Mouse (Mus musculus) hindbrain, embryonic 11.5 days (tissue): ENCODE measurements around the gene Gm20388. TPM values are rescaled to one million over a fixed set of nuclear protein-coding genes. Genes with fewer than 3 reads are reported as not detected.

Experiments
- ATAC-seq: fragments of 200-750 bp; cut with Nextera tagmentation; 2 replicates; pipeline ENCODE4 v1.8.0; 2017; ENCODE audit warnings: mild to moderate bottlenecking, moderate TSS enrichment, moderate library complexity; ENCODE audit not compliant: low FRiP score
- DNase-seq: peaks from one replicate; pipeline ENCODE4 v3.0.0-alpha.2; 2015; ENCODE audit warnings: low spot score
- H3K27ac ChIP-seq: fragments of 300-500 bp; sonication (generic); 2 replicates; pipeline ENCODE4 v1.5.1; 2014; ENCODE audit warnings: mild to moderate bottlenecking, low read depth, low read length
- H3K27me3 ChIP-seq: fragments of 300-500 bp; sonication (generic); 2 replicates; pipeline ENCODE4 v1.6.1; 2014; ENCODE audit warnings: mild to moderate bottlenecking, low read length, moderate library complexity, mixed read lengths; ENCODE audit not compliant: control insufficient read depth, insufficient read depth
- H3K36me3 ChIP-seq: fragments of 300-500 bp; sonication (generic); 2 replicates; pipeline ENCODE4 v1.6.1; 2014; ENCODE audit warnings: mild to moderate bottlenecking, low read length, moderate library complexity, mixed read lengths; ENCODE audit not compliant: control insufficient read depth, insufficient read depth
- H3K4me1 ChIP-seq: fragments of 300-500 bp; sonication (generic); replicated peaks from 2 replicates; pipeline ENCODE4 v1.6.1; 2014; ENCODE audit warnings: low read length, mixed read lengths; ENCODE audit not compliant: control insufficient read depth, insufficient read depth
- H3K4me2 ChIP-seq: fragments of 300-500 bp; sonication (generic); replicated peaks from 2 replicates; pipeline ENCODE4 v1.6.1; 2014; ENCODE audit warnings: mild to moderate bottlenecking, low read depth, low read length
- H3K4me3 ChIP-seq: fragments of 300-500 bp; sonication (generic); 2 replicates; pipeline ENCODE4 v1.5.1; 2014; ENCODE audit warnings: low read depth, low read length
- H3K9ac ChIP-seq: fragments of 300-500 bp; sonication (generic); 2 replicates; pipeline ENCODE4 v1.6.1; 2014; ENCODE audit warnings: low read depth, low read length
- H3K9me3 ChIP-seq: fragments of 300-500 bp; sonication (generic); 2 replicates; pipeline ENCODE4 v1.6.1; 2016; ENCODE audit warnings: low read length; ENCODE audit not compliant: control insufficient read depth
- WGBS: fragments of 180-500 bp; shearing (Covaris S2); extraction: QIAGEN DNeasy Blood & Tissue Kit; methylation state at CpG from one replicate; pipeline ENCODE4 v1.1.7; 2014; 5-methylcytosine and 5-hydroxymethylcytosine counted together
- polyA plus RNA-seq: library from polyadenylated mRNA; unstranded; fragments of >200 nt; fragmentation: Nextera tagmentation; extraction: Ambion mirVana; gene quantifications from 2 replicates; pipeline ENCODE4 v1.2.1, GENCODE M21; 2014

Gene Gm20388
- polyA plus RNA-seq, 1 experiment from 2014 or later: 11.8 TPM

GRCm38 (mm10) chr8:122695438-122696042 is 2784.9 kb downstream of the Gm20388 start:
- Histone ChIP-seq H3K27ac (no peak overlapping the region), H3K36me3 (no peaks in the 10 kb centered on the region), H3K4me2 (no peak overlapping the region), H3K9me3 (no peaks in the 10 kb centered on the region), H3K27me3 (no peaks in the 10 kb centered on the region), H3K9ac (no peak overlapping the region), H3K4me3 (no peak overlapping the region), H3K4me1 (peaks cover 3% of the 10 kb centered on the region; the same call in 1 of the 2 replicates)
- 50% methylated on average over 7 of the region's 7 CpGs for WGBS
- DNase-seq (no peak), ATAC-seq (no peak)

- Histone ChIP-seq H3K36me3 (no peaks in the 10 kb centered on the region), H3K9me3 (no peaks in the 10 kb centered on the region), H3K4me2 (no peak overlapping the region), H3K27ac (no peak overlapping the region), H3K27me3 (no peaks in the 10 kb centered on the region), H3K4me1 (peaks cover 3% of the 10 kb centered on the region; the same call in 1 of the 2 replicates), H3K9ac (no peak overlapping the region), H3K4me3 (no peak overlapping the region)
- ATAC-seq: no peak
- WGBS: 73% methylated on average over 3 of the region's 3 CpGs
- no peak for DNase-seq
Measured at GRCm38 (mm10) chr8:122697181-122697581, 2786.5 kb downstream of the Gm20388 start.

- Histone ChIP-seq H3K36me3 (no peaks in the 10 kb centered on the region), H3K4me3 (no peak overlapping the region), H3K27ac (no peak overlapping the region), H3K27me3 (no peaks in the 10 kb centered on the region), H3K9ac (no peak overlapping the region), H3K4me1 (peaks cover 3% of the 10 kb centered on the region; the same call in 1 of the 2 replicates), H3K9me3 (no peaks in the 10 kb centered on the region), H3K4me2 (no peak overlapping the region)
- DNase-seq (no peak), ATAC-seq (no peak)
- 85% methylated on average over 6 of the region's 6 CpGs for WGBS
Measured at GRCm38 (mm10) chr8:122697586-122697985, 2786.9 kb downstream of the Gm20388 start.

- no peaks in the 10 kb centered on the region for H3K36me3 ChIP-seq
- peaks cover 3% of the 10 kb centered on the region; the same call in 1 of the 2 replicates for H3K4me1 ChIP-seq
- H3K9me3 ChIP-seq: no peaks in the 10 kb centered on the region
- H3K9ac ChIP-seq: no peak overlapping the region
- no peak for DNase-seq
- H3K4me2 ChIP-seq: no peak overlapping the region
- WGBS: 72% methylated on average over 5 of the region's 5 CpGs
- no peak overlapping the region for H3K4me3 ChIP-seq
- ATAC-seq: no peak
- H3K27me3 ChIP-seq: no peaks in the 10 kb centered on the region
- no peak overlapping the region for H3K27ac ChIP-seq
Measured at GRCm38 (mm10) chr8:122698254-122698768, 2787.7 kb downstream of the Gm20388 start.

GRCm38 (mm10) chr8:122699005-122699492 is 2788.4 kb downstream of the Gm20388 start, which contains the start of gene Cbfa2t3:
Gene Cbfa2t3 (minus strand): TSS chr8:122699109.
- H3K27me3 ChIP-seq: no peaks in the 10 kb centered on the region
- H3K4me1 ChIP-seq: peaks cover 3% of the 10 kb centered on the region; the same call in 1 of the 2 replicates
- WGBS: 36% methylated on average over 13 of the region's 13 CpGs
- DNase-seq: no peak
- no peak within 1 kb of the TSS for H3K4me2 ChIP-seq
- no peak within 1 kb of the TSS for H3K27ac ChIP-seq
- no peaks in the 10 kb centered on the region for H3K9me3 ChIP-seq
- no peaks in the 10 kb centered on the region for H3K36me3 ChIP-seq
- ATAC-seq: no peak
- H3K4me3 ChIP-seq: no peak within 1 kb of the TSS
- no peak within 1 kb of the TSS for H3K9ac ChIP-seq

GRCm38 (mm10) chr8:122700628-122701027 is 2790.0 kb downstream of the Gm20388 start:
- no peak for DNase-seq
- whole genome bisulfite sequencing: 63% methylated on average over 13 of the region's 13 CpGs

GRCm38 (mm10) chr8:122701441-122702185 is 2791.0 kb downstream of the Gm20388 start:
- Histone ChIP-seq H3K4me2 (no peak overlapping the region), H3K9ac (no peak overlapping the region), H3K27me3 (no peaks in the 10 kb centered on the region), H3K9me3 (no peaks in the 10 kb centered on the region), H3K27ac (no peak overlapping the region), H3K4me3 (no peak overlapping the region), H3K36me3 (no peaks in the 10 kb centered on the region), H3K4me1 (peaks cover 11% of the 10 kb centered on the region)
- ATAC-seq: no peak
- DNase-seq: no peak
- WGBS: 86% methylated on average over 12 of the region's 12 CpGs

More at GRCm38 (mm10) chr8:122700628-122701027, 2790.0 kb downstream of the Gm20388 start:
- peaks cover 5% of the 10 kb centered on the region for H3K4me1 ChIP-seq
- H3K4me2 ChIP-seq: no peak overlapping the region
- no peak overlapping the region for H3K27ac ChIP-seq
- H3K4me3 ChIP-seq: no peak overlapping the region
- H3K36me3 ChIP-seq: no peaks in the 10 kb centered on the region
- ATAC-seq: no peak
- no peaks in the 10 kb centered on the region for H3K27me3 ChIP-seq
- H3K9me3 ChIP-seq: no peaks in the 10 kb centered on the region
- no peak overlapping the region for H3K9ac ChIP-seq

- Histone ChIP-seq H3K36me3 (no peaks in the 10 kb centered on the region), H3K27me3 (no peaks in the 10 kb centered on the region), H3K4me2 (no peak overlapping the region), H3K9me3 (no peaks in the 10 kb centered on the region), H3K27ac (no peak overlapping the region), H3K4me3 (no peak overlapping the region), H3K9ac (no peak overlapping the region), H3K4me1 (peaks cover 11% of the 10 kb centered on the region)
- WGBS: 62% methylated on average over 10 of the region's 10 CpGs
- DNase-seq (no peak), ATAC-seq (no peak)
Measured at GRCm38 (mm10) chr8:122702301-122702941, 2791.8 kb downstream of the Gm20388 start.
